Mouse (Mus musculus): ENCODE data around the gene Pld1.

DNA sequence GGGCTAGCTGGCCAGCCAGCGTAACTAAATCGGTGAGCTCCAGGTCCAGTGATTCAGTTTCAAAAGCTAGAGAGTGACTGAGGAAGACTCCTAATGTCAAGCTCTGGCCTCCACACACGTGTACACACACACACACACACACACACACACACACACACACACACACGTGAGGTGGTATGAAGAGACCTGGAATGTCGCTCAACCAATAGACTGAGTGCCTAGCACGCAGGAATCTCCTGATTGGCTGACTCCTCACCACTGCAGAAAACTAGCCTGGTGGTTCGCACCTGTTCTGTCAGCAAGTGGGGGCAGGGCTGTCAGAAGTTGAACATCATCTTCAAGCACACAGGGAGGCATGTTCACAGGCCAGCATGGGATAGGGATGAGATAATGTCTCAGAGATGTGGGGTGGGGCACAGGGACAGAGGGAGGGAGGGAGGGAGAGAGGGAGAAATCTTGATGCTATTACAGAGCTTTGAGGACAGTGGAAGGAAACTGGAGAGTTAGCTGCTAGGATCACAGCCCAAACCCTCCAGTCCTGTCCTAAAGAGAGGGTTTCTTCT is 31.8 kb upstream of the Pld1 start:
- TF ChIP-seq EP300 (optimal IDR thresholded peaks at IDR 0.05) (no peak), CTCF (IDR thresholded peaks at IDR 0.05; ENCODE audit: low read depth) (no peak)
